Mouse (Mus musculus): ENCODE measurements around the gene Ipo13. TPM values are rescaled to one million over a fixed set of nuclear protein-coding genes. Genes with fewer than 3 reads are reported as not detected.
A peak's percentile ranks its signal among the peaks of the same experiment; 100 is the strongest.

Ipo13 gene
- polyA plus RNA-seq, 1 experiment from 2014 or later, result 41.3 TPM

DNA sequence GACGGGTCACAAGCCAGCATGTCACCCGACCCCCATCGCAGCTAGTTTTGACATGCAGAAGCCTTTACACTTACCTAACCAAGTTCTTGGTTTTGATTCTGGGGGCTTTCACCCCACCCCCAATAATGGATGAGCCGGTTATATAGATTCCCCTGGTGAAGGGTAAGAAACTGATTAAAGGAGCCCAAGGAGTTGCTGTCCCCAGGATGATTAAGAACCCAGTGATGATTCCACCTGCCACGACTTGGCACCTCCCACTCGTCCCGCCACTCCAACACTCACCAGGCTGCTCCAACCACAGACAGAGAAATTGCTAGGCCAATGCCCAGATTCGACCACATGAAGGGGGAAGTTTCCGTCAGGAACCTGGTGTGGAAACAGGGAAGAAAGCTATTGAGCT is 28.8 kb downstream of the Ipo13 start:
- Histone ChIP-seq H3K27me3 (ENCODE audit: control insufficient read depth, insufficient read depth, low read length) (no peaks in the 10 kb centered on the region), H3K4me2 (ENCODE audit: low read depth, severe bottlenecking) (peak overlapping the region; percentile 95; the same call in 1 of the 2 replicates), H3K4me1 (ENCODE audit: control insufficient read depth, insufficient read depth, low read length) (peaks cover 16% of the 10 kb centered on the region; the same call in 1 of the 2 replicates), H3K27ac (replicated peaks; ENCODE audit: low read depth, low read length) (no peak overlapping the region), H3K4me3 (ENCODE audit: low read depth, low read length) (peak overlapping the region; percentile 89; the same call in 1 of the 2 replicates), H3K36me3 (ENCODE audit: control insufficient read depth, insufficient read depth, low read length) (peaks cover 15% of the 10 kb centered on the region), H3K9me3 (ENCODE audit: control insufficient read depth, low read length) (no peaks in the 10 kb centered on the region), H3K9ac (ENCODE audit: low read length) (no peak overlapping the region)
- DNase-seq (ENCODE audit: low spot score), result no peak
- ATAC-seq (ENCODE audit: insufficient number of reproducible peaks, low FRiP score, low TSS enrichment, low read depth), result no peak
- WGBS, result 88% methylated on average over 9 of the region's 9 CpGs

DNA sequence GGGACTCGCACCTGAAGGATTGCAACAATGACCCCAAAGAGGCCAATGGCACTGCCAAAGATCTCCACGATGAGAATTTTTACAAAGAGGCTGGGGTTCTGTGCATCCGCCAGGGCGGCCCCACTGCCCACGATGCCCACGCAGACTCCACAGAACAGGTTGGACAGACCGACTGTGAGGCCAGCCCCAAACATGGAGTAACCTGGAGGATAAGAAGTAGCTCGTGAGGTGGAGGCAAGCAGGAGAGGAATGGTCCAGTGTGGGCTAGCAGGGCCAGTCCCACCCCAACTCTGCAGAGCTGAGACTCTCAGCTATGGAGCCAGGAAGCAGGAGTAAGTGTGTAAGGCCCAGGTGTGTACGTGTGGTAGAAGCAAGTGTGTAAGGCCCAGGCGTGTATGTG is 29.7 kb downstream of the Ipo13 start:
- no peak overlapping the region for H3K27ac ChIP-seq (replicated peaks; ENCODE audit: low read depth, low read length)
- no peak overlapping the region for H3K4me3 ChIP-seq (ENCODE audit: low read depth, low read length)
- 93% methylated on average over 10 of the region's 10 CpGs for WGBS
- H3K36me3 ChIP-seq (ENCODE audit: control insufficient read depth, insufficient read depth, low read length), result peaks cover 15% of the 10 kb centered on the region
- DNase-seq (ENCODE audit: low spot score) (no peak), ATAC-seq (ENCODE audit: insufficient number of reproducible peaks, low FRiP score, low TSS enrichment, low read depth) (no peak)
- no peaks in the 10 kb centered on the region for H3K9me3 ChIP-seq (ENCODE audit: control insufficient read depth, low read length)
- no peak overlapping the region for H3K4me2 ChIP-seq (ENCODE audit: low read depth, severe bottlenecking)
- H3K9ac ChIP-seq (ENCODE audit: low read length), result no peak overlapping the region
- peaks cover 16% of the 10 kb centered on the region; the same call in 1 of the 2 replicates for H3K4me1 ChIP-seq (ENCODE audit: control insufficient read depth, insufficient read depth, low read length)
- no peaks in the 10 kb centered on the region for H3K27me3 ChIP-seq (ENCODE audit: control insufficient read depth, insufficient read depth, low read length)

DNA sequence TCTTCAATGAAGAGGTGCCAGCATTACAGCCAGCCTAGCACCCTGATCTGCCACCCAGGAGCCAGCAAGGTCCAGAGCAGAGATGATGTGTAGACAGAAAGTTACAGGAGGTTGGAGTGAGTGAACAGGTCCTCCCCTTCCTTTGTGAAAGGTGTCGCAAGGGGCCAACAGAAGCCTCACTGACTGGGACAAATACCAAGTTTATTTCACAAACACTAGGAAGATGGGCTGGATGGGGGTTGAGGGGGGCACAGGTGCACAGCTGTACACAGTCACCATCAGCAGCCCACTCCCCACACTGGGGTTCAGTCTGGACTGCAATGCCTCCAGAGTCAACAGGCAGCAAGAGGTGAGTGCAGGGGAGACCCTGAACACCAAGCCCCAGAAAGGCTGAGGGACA is 30.7 kb downstream of the Ipo13 start:
- H3K4me2 ChIP-seq (ENCODE audit: low read depth, severe bottlenecking), result no peak overlapping the region
- peaks cover 16% of the 10 kb centered on the region; the same call in 1 of the 2 replicates for H3K4me1 ChIP-seq (ENCODE audit: control insufficient read depth, insufficient read depth, low read length)
- ATAC-seq (ENCODE audit: insufficient number of reproducible peaks, low FRiP score, low TSS enrichment, low read depth) (no peak), DNase-seq (ENCODE audit: low spot score) (no peak)
- H3K9me3 ChIP-seq (ENCODE audit: control insufficient read depth, low read length), result no peaks in the 10 kb centered on the region
- no peak overlapping the region for H3K9ac ChIP-seq (ENCODE audit: low read length)
- WGBS, result 100% methylated on average over 1 of the region's 1 CpGs
- no peaks in the 10 kb centered on the region for H3K27me3 ChIP-seq (ENCODE audit: control insufficient read depth, insufficient read depth, low read length)
- no peak overlapping the region for H3K27ac ChIP-seq (replicated peaks; ENCODE audit: low read depth, low read length)
- H3K36me3 ChIP-seq (ENCODE audit: control insufficient read depth, insufficient read depth, low read length), result peaks cover 14% of the 10 kb centered on the region
- no peak overlapping the region for H3K4me3 ChIP-seq (ENCODE audit: low read depth, low read length)

GRCm38 (mm10) chr4:117882701-117883691 is 31.8 kb downstream of the Ipo13 start, which contains the start of gene B4galt2:
TSS of gene B4galt2 (minus strand) at chr4:117883487.
- Histone ChIP-seq H3K4me1 (ENCODE audit: control insufficient read depth, insufficient read depth, low read length) (peaks cover 16% of the 10 kb centered on the region; the same call in 1 of the 2 replicates), H3K9ac (ENCODE audit: low read length) (peak within 1 kb of the TSS; percentile 92), H3K27me3 (ENCODE audit: control insufficient read depth, insufficient read depth, low read length) (no peaks in the 10 kb centered on the region), H3K4me2 (ENCODE audit: low read depth, severe bottlenecking) (peak within 1 kb of the TSS; percentile 84), H3K9me3 (ENCODE audit: control insufficient read depth, low read length) (no peaks in the 10 kb centered on the region), H3K27ac (replicated peaks; ENCODE audit: low read depth, low read length) (peak within 1 kb of the TSS; percentile 68; the same call in 1 of the 2 replicates), H3K36me3 (ENCODE audit: control insufficient read depth, insufficient read depth, low read length) (peaks cover 12% of the 10 kb centered on the region), H3K4me3 (ENCODE audit: low read depth, low read length) (peak within 1 kb of the TSS; percentile 78)
- WGBS, result under 1% methylated on average over 90 of the region's 103 CpGs
- ATAC-seq (ENCODE audit: insufficient number of reproducible peaks, low FRiP score, low TSS enrichment, low read depth), result peak; percentile 53; the same call in 1 of the 2 replicates
- peak; percentile 77 for DNase-seq (ENCODE audit: low spot score)

- Histone ChIP-seq H3K27me3 (ENCODE audit: control insufficient read depth, insufficient read depth, low read length) (no peaks in the 10 kb centered on the region), H3K4me3 (ENCODE audit: low read depth, low read length) (no peak overlapping the region), H3K4me1 (ENCODE audit: control insufficient read depth, insufficient read depth, low read length) (peaks cover 6% of the 10 kb centered on the region; the same call in 1 of the 2 replicates), H3K9ac (ENCODE audit: low read length) (no peak overlapping the region), H3K9me3 (ENCODE audit: control insufficient read depth, low read length) (no peaks in the 10 kb centered on the region), H3K36me3 (ENCODE audit: control insufficient read depth, insufficient read depth, low read length) (peaks cover 10% of the 10 kb centered on the region; the same call in 1 of the 2 replicates), H3K4me2 (ENCODE audit: low read depth, severe bottlenecking) (no peak overlapping the region), H3K27ac (replicated peaks; ENCODE audit: low read depth, low read length) (no peak overlapping the region)
- 79% methylated on average over 5 of the region's 5 CpGs for WGBS
- DNase-seq (ENCODE audit: low spot score), result no peak
- no peak for ATAC-seq (ENCODE audit: insufficient number of reproducible peaks, low FRiP score, low TSS enrichment, low read depth)
These were observed 36.1 kb downstream of the Ipo13 start for GRCm38 (mm10) chr4:117878703-117879102.

DNA sequence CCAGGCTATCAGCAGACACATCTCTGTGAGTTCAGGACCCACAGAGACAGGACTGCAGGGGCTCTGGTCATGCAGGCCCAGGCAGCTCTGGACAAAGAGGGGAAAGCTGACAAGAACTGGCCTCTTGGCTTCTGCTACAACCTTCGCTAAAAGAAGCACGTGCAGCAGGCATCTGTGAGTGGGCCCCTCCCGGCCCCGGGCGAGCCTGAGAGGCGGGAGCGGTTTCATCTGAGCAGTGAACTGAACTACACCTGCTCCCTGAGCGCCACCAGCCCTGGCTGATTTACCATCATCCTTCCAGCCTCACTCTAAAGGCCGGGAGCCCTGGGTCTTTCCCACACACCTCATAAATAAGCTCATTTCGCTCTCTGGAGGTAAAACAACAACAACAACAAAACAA is 36.5 kb downstream of the Ipo13 start:
- H3K9me3 ChIP-seq (ENCODE audit: control insufficient read depth, low read length), result no peaks in the 10 kb centered on the region
- no peak for ATAC-seq (ENCODE audit: insufficient number of reproducible peaks, low FRiP score, low TSS enrichment, low read depth)
- 67% methylated on average over 10 of the region's 10 CpGs for WGBS
- peaks cover 10% of the 10 kb centered on the region; the same call in 1 of the 2 replicates for H3K36me3 ChIP-seq (ENCODE audit: control insufficient read depth, insufficient read depth, low read length)
- peaks cover 6% of the 10 kb centered on the region; the same call in 1 of the 2 replicates for H3K4me1 ChIP-seq (ENCODE audit: control insufficient read depth, insufficient read depth, low read length)
- DNase-seq (ENCODE audit: low spot score), result no peak
- no peak overlapping the region for H3K4me3 ChIP-seq (ENCODE audit: low read depth, low read length)
- no peaks in the 10 kb centered on the region for H3K27me3 ChIP-seq (ENCODE audit: control insufficient read depth, insufficient read depth, low read length)
- H3K9ac ChIP-seq (ENCODE audit: low read length), result no peak overlapping the region
- H3K4me2 ChIP-seq (ENCODE audit: low read depth, severe bottlenecking), result no peak overlapping the region
- H3K27ac ChIP-seq (replicated peaks; ENCODE audit: low read depth, low read length), result no peak overlapping the region

DNA sequence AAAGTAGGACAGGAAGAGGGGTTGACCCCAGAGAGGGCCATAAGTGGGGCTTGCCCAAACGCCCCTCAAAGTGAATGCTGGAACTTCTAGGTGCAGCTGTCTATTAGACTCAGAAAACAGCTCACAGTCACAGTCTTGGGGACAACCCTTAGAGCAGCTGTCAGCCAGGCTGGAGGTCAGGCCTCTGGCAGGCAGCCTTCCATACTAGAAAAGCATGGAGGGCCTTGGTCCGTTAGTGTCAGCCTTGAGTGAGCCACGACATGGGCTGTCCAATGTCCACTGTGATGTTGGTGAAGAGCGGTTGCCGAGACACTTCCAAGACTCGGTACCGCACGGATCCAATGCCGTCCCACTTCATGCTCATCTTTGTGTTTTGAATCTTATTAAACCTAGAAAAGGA is 41.2 kb downstream of the Ipo13 start:
- Histone ChIP-seq H3K27me3 (ENCODE audit: control insufficient read depth, insufficient read depth, low read length) (no peaks in the 10 kb centered on the region), H3K9me3 (ENCODE audit: control insufficient read depth, low read length) (no peaks in the 10 kb centered on the region), H3K27ac (replicated peaks; ENCODE audit: low read depth, low read length) (no peak overlapping the region), H3K4me2 (ENCODE audit: low read depth, severe bottlenecking) (no peak overlapping the region), H3K4me3 (ENCODE audit: low read depth, low read length) (no peak overlapping the region), H3K4me1 (ENCODE audit: control insufficient read depth, insufficient read depth, low read length) (0 out of 2 replicates have a peak, but pooled peaks cover 8% of the 10 kb centered on the region), H3K36me3 (ENCODE audit: control insufficient read depth, insufficient read depth, low read length) (peaks cover 10% of the 10 kb centered on the region; the same call in 1 of the 2 replicates), H3K9ac (ENCODE audit: low read length) (no peak overlapping the region)
- no peak for ATAC-seq (ENCODE audit: insufficient number of reproducible peaks, low FRiP score, low TSS enrichment, low read depth)
- 93% methylated on average over 9 of the region's 9 CpGs for WGBS
- no peak for DNase-seq (ENCODE audit: low spot score)

DNA sequence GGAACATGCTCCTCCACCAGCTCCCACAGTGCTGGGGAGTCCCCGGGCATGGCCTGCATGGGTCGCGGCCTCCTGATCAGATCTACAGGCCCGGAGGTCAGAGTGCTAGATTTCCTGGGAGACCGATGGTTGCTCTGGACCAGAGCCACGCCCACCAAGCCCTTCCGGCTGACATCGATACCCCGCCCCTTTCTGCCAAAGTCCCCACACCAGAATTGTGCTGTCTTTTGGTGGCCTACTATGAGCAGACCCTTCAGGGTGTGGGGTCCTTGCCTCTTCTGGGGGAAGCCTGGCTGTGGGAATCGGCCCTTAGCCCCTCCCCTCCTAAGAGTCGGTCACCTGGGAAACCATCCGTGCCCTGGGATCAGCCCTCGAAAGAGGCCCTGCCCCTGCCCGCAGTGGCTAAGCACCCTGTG is 42.3 kb downstream of the Ipo13 start, which contains the start of gene Ccdc24:
Ccdc24 (minus strand) TSS at position 87 of the 416 bp plus-strand sequence.
- no peak within 1 kb of the TSS for H3K27ac ChIP-seq (replicated peaks; ENCODE audit: low read depth, low read length)
- 9% methylated on average over 14 of the region's 14 CpGs for WGBS
- ATAC-seq (ENCODE audit: insufficient number of reproducible peaks, low FRiP score, low TSS enrichment, low read depth) (peak; percentile 31; the same call in 1 of the 2 replicates), DNase-seq (ENCODE audit: low spot score) (peak; percentile 43)
- 0 out of 2 replicates have a peak, but pooled peaks cover 8% of the 10 kb centered on the region for H3K4me1 ChIP-seq (ENCODE audit: control insufficient read depth, insufficient read depth, low read length)
- peak within 1 kb of the TSS; percentile 40; the same call in 1 of the 2 replicates for H3K9ac ChIP-seq (ENCODE audit: low read length)
- no peak within 1 kb of the TSS for H3K4me3 ChIP-seq (ENCODE audit: low read depth, low read length)
- no peaks in the 10 kb centered on the region for H3K27me3 ChIP-seq (ENCODE audit: control insufficient read depth, insufficient read depth, low read length)
- peak within 1 kb of the TSS; percentile 36 for H3K4me2 ChIP-seq (ENCODE audit: low read depth, severe bottlenecking)
- peaks cover 7% of the 10 kb centered on the region; the same call in 1 of the 2 replicates for H3K36me3 ChIP-seq (ENCODE audit: control insufficient read depth, insufficient read depth, low read length)
- no peaks in the 10 kb centered on the region for H3K9me3 ChIP-seq (ENCODE audit: control insufficient read depth, low read length)

Measured in limb, embryonic 11.5 days (tissue).